Mouse (Mus musculus) bone marrow macrophage, adult 2 months (primary cell): ENCODE data around the gene Vmn2r43.
"Not testable (repeated sequence)": the region's sequence is repeated elsewhere in the genome, so short reads cannot be mapped to it uniquely, and the experiment has no call there.

ENCODE experiments used
- CTCF ChIP-seq: IDR thresholded peaks from 2 replicates; pipeline ENCODE4 v1.5.1; 2012; ENCODE audit warnings: low read depth, mild to moderate bottlenecking, low read length, moderate library complexity
- POLR2A ChIP-seq: IDR thresholded peaks from 2 replicates; pipeline ENCODE4 v1.6.1; 2012; ENCODE audit warnings: mild to moderate bottlenecking, low read depth, low read length, borderline replicate concordance

GRCm38 (mm10) chr7:8260499-8260898, at the start of gene Vmn2r43:
- TF ChIP-seq CTCF, POLR2A: not testable (repeated sequence)
